Mouse (Mus musculus): ENCODE data around the gene Cyb561a3.

GRCm38 (mm10) chr19:10634872-10635318, 57.9 kb downstream of the Cyb561a3 start:
- TF ChIP-seq CTCF (IDR thresholded peaks at IDR 0.05; ENCODE audit: extremely low read depth, insufficient read depth, insufficient read length, insufficient replicate concordance) (no peak), POLR2A (IDR thresholded peaks at IDR 0.05; ENCODE audit: low read depth, low read length) (no peak)

All from spleen, adult 2 months (tissue).